Mouse (Mus musculus) lung, postnatal 14 days (tissue): Measurements from ENCODE around the gene Slc25a34.
A peak's percentile ranks its signal among the peaks of the same experiment; 100 is the strongest.

Source experiments
- DNase-seq: peaks from one replicate; pipeline ENCODE4 v3.0.0; 2021

Gene Slc25a34

GRCm38 (mm10) chr4:141576404-141576803 lies 47.2 kb downstream of the Slc25a34 start:
- DNase-seq: no peak

- peak; percentile 94 for DNase-seq
Measured at GRCm38 (mm10) chr4:141574789-141575702, 48.6 kb downstream of the Slc25a34 start.

GRCm38 (mm10) chr4:141573359-141573966 lies 50.2 kb downstream of the Slc25a34 start:
- peak; percentile 63 for DNase-seq

- DNase-seq: peak; percentile 28
Measured at GRCm38 (mm10) chr4:141572668-141573358, 50.8 kb downstream of the Slc25a34 start.

GRCm38 (mm10) chr4:141571934-141572333 lies 51.7 kb downstream of the Slc25a34 start:
- DNase-seq: peak; percentile 31

- DNase-seq: no peak
Measured at GRCm38 (mm10) chr4:141571337-141571739, 52.3 kb downstream of the Slc25a34 start.

- no peak for DNase-seq
Measured at GRCm38 (mm10) chr4:141570821-141571220, 52.8 kb downstream of the Slc25a34 start.

- DNase-seq: peak; percentile 58
Measured at GRCm38 (mm10) chr4:141570004-141570403, 53.6 kb downstream of the Slc25a34 start.

- no peak for DNase-seq
Measured at GRCm38 (mm10) chr4:141568966-141569365, 54.7 kb downstream of the Slc25a34 start.
